Mouse (Mus musculus) testis, adult 2 months (tissue): Measurements from ENCODE around the gene Gm26661. TPM values are rescaled to one million over a fixed set of nuclear protein-coding genes. Genes with fewer than 3 reads are reported as not detected.

Source experiments
- H3K27ac ChIP-seq: fragments of 200-500 bp; 2 replicates; pipeline ENCODE4 v1.5.1; 2012; ENCODE audit warnings: low read depth, low read length; ENCODE audit not compliant: control insufficient read depth, insufficient read depth
- H3K27me3 ChIP-seq: fragments of 200-500 bp; 2 replicates; pipeline ENCODE4 v1.6.1; 2012; ENCODE audit warnings: mild to moderate bottlenecking, low read length, moderate library complexity; ENCODE audit not compliant: control insufficient read depth, insufficient read depth
- H3K36me3 ChIP-seq: fragments of 200-500 bp; 2 replicates; pipeline ENCODE4 v1.6.1; 2012; ENCODE audit warnings: mild to moderate bottlenecking, low read length; ENCODE audit not compliant: control insufficient read depth, insufficient read depth
- H3K4me1 ChIP-seq: fragments of 200-500 bp; 2 replicates; pipeline ENCODE4 v1.6.1; 2012; ENCODE audit warnings: low read length; ENCODE audit not compliant: control insufficient read depth, insufficient read depth
- H3K4me3 ChIP-seq: fragments of 200-500 bp; 2 replicates; pipeline ENCODE4 v1.5.1; 2012; ENCODE audit warnings: low read depth, mild to moderate bottlenecking, low read length, moderate library complexity, mixed read lengths; ENCODE audit not compliant: control insufficient read depth
- CTCF ChIP-seq: fragments of 200-500 bp; IDR thresholded peaks from 2 replicates; pipeline ENCODE4 v1.5.1; 2012; ENCODE audit warnings: low read depth, mild to moderate bottlenecking, inconsistent platforms, low read length, moderate library complexity; ENCODE audit not compliant: control insufficient read depth, insufficient read depth, insufficient replicate concordance
- POLR2A ChIP-seq: fragments of 200-500 bp; IDR thresholded peaks from 2 replicates; pipeline ENCODE4 v1.6.1; 2012; ENCODE audit warnings: low read depth, mild to moderate bottlenecking, inconsistent platforms, low read length, moderate library complexity; ENCODE audit not compliant: control insufficient read depth
- polyA plus RNA-seq: library from polyadenylated mRNA; depleted of rRNA; stranded (reverse); fragments of >200 nt; gene quantifications from 2 replicates; pipeline ENCODE4 v1.2.3, GENCODE M21; 2012; rRNA removed

The Gm26661 gene
- 126 TPM in 2 replicates for polyA plus RNA-seq

- H3K4me1 ChIP-seq, result peaks cover 9% of the 10 kb centered on the region
- H3K27ac ChIP-seq, result peak within 1 kb of the TSS; percentile 97
- H3K4me3 ChIP-seq, result peak within 1 kb of the TSS; percentile 89
- H3K27me3 ChIP-seq, result no peaks in the 10 kb centered on the region
- no peaks in the 10 kb centered on the region; the same call in 1 of the 2 replicates for H3K36me3 ChIP-seq
- TF ChIP-seq POLR2A (peak; percentile 69), CTCF (no peak)
Observed at GRCm38 (mm10) chr14:7791532-7792159, at the start of gene Gm26661. Gene Gm26661 (plus strand): TSS chr14:7791587.

- TF ChIP-seq CTCF, result no peak
- TF ChIP-seq POLR2A, result no peak
- no peaks in the 10 kb centered on the region for H3K36me3 ChIP-seq
- no peaks in the 10 kb centered on the region for H3K27me3 ChIP-seq
- no peak overlapping the region for H3K4me3 ChIP-seq
- no peaks in the 10 kb centered on the region for H3K4me1 ChIP-seq
- no peak overlapping the region for H3K27ac ChIP-seq
Observed at GRCm38 (mm10) chr14:7748944-7749763, 42.2 kb upstream of the Gm26661 start.

- Histone ChIP-seq H3K4me1 (no peaks in the 10 kb centered on the region), H3K4me3 (no peak overlapping the region), H3K27me3 (no peaks in the 10 kb centered on the region), H3K36me3 (no peaks in the 10 kb centered on the region), H3K27ac (no peak overlapping the region)
- TF ChIP-seq POLR2A (no peak), CTCF (no peak)
Observed at GRCm38 (mm10) chr14:7749764-7750089, 41.7 kb upstream of the Gm26661 start.

- Histone ChIP-seq H3K27ac (no peak overlapping the region), H3K27me3 (no peaks in the 10 kb centered on the region), H3K4me1 (no peaks in the 10 kb centered on the region), H3K36me3 (peaks cover 2% of the 10 kb centered on the region; the same call in 1 of the 2 replicates), H3K4me3 (no peak overlapping the region)
- TF ChIP-seq POLR2A (no peak), CTCF (peak; percentile 78)
Observed at GRCm38 (mm10) chr14:7765569-7766314, 25.6 kb upstream of the Gm26661 start.

GRCm38 (mm10) chr14:7773714-7774389 is 17.5 kb upstream of the Gm26661 start:
- Histone ChIP-seq H3K27me3 (no peaks in the 10 kb centered on the region), H3K4me1 (no peaks in the 10 kb centered on the region), H3K36me3 (no peaks in the 10 kb centered on the region), H3K27ac (no peak overlapping the region), H3K4me3 (peak overlapping the region; percentile 64)
- TF ChIP-seq CTCF (no peak), POLR2A (no peak)

- Histone ChIP-seq H3K4me1 (no peaks in the 10 kb centered on the region; the same call in none of the 2 replicates), H3K27ac (no peak overlapping the region), H3K27me3 (no peaks in the 10 kb centered on the region), H3K36me3 (no peaks in the 10 kb centered on the region; the same call in 1 of the 2 replicates), H3K4me3 (no peak overlapping the region)
- TF ChIP-seq CTCF (no peak), POLR2A (no peak)
Observed at GRCm38 (mm10) chr14:7786073-7786472, 5.3 kb upstream of the Gm26661 start.
